Mouse (Mus musculus) left cerebral cortex, postnatal 10 days (tissue): ENCODE data around the gene Bax. TPM values are rescaled to one million over a fixed set of nuclear protein-coding genes. Genes with fewer than 3 reads are reported as not detected.
A peak's percentile ranks its signal among the peaks of the same experiment; 100 is the strongest.
"Not testable (repeated sequence)": the region's sequence is repeated elsewhere in the genome, so short reads cannot be mapped to it uniquely, and the experiment has no call there.

Experiments
- DNase-seq, 2 experiments: peaks; one replicate each; pipeline ENCODE4 v3.0.0; 2021 to 2022; ENCODE audit warnings: low spot score in 2 of 2, mixed read lengths in 1 of 2; ENCODE audit errors: extremely low spot score in 1 of 2
- intact Hi-C: fragments of 180-260 bp; cut with DNase I; formaldehyde crosslinking; loops from one replicate; pipeline ENCODE4 v1.15.1; 2025
- total RNA-seq, 2 experiments: library from RNA; stranded (reverse); gene quantifications; 2 replicates each; pipeline ENCODE4 v1.2.3; 2021

The Bax gene
- total RNA-seq, 2 experiments from 2014 or later, result 86.0 to 93.8 TPM

GRCm38 (mm10) chr7:45460377-45460776, 6.3 kb downstream of the Bax start:
- no peak for DNase-seq
- intact Hi-C loops, result no loop called here

DNA sequence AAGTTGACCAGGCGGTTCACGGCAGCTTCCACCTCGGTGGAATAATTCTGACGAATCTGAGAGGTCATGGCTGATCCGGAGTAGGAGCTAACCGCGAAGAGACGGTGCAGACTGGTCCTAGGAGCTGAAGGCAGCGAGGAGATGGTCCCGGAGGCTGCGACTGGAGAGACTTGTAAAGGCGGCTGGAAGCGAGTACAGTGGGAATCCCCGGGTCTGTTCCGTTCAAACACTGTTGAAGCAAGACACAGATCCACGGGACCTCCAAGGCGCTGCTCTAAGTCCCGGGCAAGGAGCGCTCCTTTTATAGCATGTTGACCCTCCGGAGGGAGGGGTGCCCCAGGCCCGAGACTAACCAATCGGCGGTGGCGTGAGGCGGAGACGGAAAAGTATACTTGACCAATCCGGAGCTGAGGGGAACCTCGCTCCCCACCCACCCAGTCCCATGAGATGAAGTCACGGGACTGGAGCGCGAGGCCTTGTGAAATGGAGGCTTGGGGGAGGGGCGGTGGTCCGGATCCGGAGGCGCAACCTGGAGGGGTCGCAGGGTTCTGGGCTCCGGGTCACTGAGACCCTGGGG, 7.0 kb downstream of the Bax start, which contains the start of gene Ftl1:
TSS of gene Ftl1 (minus strand) at position 321 of the 577 bp plus-strand sequence.
- intact Hi-C loops, result not testable (repeated sequence)

GRCm38 (mm10) chr7:45458748-45459563, 7.7 kb downstream of the Bax start:
- intact Hi-C loops, result no loop called here
- DNase-seq, result peak; percentile 62 to 90

More for the DNA sequence above, 7.0 kb downstream of the Bax start, which contains the start of gene Ftl1:
- peak; percentile 98 to 99 for DNase-seq

- intact Hi-C loops, result no loop called here
- peak in 1 of 2 experiments; percentile 43 for DNase-seq
Observed at GRCm38 (mm10) chr7:45457204-45458060, 9.3 kb downstream of the Bax start.

GRCm38 (mm10) chr7:45456721-45457203, 9.9 kb downstream of the Bax start:
- DNase-seq, result no peak
- intact Hi-C loops, result no loop called here

DNA sequence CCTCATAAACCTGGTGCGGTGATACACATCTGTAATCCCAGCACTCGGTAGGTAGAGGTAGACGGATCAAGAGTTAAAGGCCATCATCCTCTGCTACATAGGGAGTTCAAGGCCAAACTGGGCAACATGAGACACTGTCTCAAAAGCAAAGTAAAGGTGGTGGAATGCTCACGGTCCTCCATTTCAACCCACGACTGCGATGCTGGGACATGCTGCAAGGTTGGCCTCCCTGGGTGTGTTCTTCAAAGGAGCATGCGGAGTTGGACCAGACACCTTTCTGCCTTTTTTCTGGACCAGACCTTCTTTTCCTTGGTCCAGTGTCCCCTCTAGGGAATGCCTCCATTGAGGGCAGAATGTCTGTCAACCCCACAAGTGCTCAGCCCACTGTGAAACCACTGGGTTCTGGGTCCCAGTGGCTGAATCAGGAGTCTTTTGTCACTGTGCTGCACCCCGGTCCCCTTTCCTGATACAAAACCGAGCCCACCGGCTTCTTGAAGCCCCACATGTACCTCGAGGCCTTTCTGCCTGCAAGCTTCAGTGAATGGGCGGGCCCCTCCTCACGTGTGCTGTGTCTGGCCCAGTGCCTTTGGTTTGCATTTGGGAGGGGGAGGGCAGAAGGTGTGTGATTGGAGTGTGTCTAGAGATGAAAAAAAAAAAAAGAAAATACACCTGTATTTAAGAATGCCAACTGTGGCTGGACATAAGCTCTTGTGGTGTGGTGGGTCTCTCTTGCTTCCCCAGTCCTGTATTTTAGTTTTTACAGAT, 10.6 kb downstream of the Bax start:
- intact Hi-C loops, result no loop called here
- no peak for DNase-seq

- intact Hi-C loops, result no loop called here
- DNase-seq, result no peak
Observed at GRCm38 (mm10) chr7:45454971-45455370, 11.7 kb downstream of the Bax start.

GRCm38 (mm10) chr7:45451344-45451982, 15.2 kb downstream of the Bax start:
- intact Hi-C loops, result no loop called here
- DNase-seq, result peak; percentile 79 to 87

- no peak for DNase-seq
- intact Hi-C loops, result no loop called here
Observed at GRCm38 (mm10) chr7:45449974-45450373, 16.7 kb downstream of the Bax start.

DNA sequence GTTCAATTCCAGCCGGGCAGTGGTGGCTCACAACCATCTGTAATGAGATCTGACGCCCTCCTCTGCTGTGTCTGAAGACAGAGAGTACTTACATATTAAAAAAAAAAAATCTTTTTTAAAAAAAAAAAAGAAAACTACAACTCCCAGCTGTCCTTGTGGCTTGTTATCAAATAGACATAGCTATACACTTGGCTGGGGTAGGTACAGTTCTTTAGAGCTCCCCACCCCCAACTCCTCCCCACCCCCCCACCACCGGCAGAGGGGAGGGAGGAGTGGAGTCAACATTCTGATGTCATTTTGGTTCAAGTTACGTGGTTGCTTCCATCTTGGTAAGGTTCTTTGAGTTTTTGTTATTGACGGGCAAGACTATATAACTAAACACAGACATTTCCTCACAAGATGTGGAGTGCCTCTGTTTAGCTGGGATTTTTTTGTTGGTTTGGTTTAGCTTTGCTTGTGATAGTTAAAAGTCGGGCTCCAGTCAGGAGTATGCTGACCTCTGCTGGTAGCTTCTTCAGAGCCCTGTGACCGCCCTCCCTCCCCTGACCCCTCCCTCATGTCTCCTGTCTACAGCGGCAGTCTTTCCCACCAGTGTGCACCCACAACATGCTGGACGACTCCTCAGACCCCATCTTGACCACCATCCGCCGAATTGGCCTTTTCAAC, 19.2 kb downstream of the Bax start:
- peak in 1 of 2 experiments; percentile 44 for DNase-seq
- intact Hi-C loops, result no loop called here

DNA sequence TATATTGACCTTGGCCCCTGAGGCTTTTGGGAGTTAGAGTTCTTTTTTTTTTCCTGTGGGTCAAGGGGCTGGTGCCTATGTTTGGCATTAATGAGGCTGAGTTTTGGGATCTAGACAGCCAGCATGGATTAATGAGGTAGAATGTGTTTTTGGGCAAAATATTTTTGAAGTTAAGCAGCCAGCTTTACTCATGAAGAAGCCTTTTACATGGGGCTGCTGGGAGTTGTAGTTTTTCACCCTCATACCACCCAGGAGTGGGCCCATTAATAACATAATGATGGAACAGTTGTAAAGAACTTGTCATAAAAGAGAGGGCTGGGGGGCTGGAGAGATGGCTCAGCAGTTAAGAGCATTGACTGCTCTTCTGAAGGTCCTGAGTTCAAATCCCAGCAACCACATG, 20.1 kb downstream of the Bax start:
- intact Hi-C loops, result no loop called here

DNA sequence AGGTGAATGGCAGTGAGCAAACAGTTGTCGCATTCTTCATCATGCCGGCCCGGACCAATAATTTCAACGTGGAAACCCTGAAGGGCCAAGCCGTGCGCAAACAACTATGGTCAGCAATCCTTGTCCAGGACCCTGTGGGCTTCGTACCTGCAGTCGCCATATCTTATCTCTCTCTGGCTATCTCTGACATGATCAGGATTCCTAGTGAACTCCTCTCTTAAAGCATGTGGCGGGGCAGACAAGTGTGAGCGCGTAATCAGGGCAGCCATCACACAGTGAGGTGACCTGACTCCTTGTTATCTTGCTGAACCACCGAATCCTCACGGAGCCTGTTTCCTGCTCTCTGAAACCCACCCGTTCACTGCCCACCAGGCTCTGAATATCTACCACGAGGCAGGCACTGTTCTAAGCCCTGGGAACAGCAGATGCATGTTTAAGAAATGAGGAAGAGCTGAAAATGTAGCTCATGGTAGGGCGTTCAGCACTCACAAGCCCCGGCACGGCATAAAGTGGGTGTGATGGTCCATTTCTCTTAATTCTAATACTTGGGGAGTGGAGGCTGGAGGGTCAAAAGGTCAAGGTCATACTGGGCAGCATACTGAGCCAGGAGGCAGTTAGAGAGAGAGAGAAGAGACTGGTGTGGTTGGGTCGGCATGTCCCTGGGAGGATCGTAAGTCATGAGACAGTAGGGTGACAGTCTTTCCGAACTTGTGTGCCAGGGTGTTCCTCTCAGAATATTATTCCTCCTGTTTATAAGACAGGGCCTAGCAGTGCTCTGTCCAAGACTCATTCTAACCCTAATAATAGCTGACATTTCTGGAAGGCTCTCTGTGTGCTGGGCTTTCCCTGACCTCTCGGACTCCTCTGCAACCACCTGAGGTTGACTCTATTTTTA, 22.9 kb downstream of the Bax start:
- no peak for DNase-seq
- intact Hi-C loops, result no loop called here

More for the DNA sequence above, 20.1 kb downstream of the Bax start:
- no peak for DNase-seq

GRCm38 (mm10) chr7:45437521-45438276, 29.0 kb downstream of the Bax start, which contains the start of gene Ruvbl2:
Gene Ruvbl2 (minus strand): TSS chr7:45438096.
- DNase-seq, result no peak
- intact Hi-C loops, result no loop called here

DNA sequence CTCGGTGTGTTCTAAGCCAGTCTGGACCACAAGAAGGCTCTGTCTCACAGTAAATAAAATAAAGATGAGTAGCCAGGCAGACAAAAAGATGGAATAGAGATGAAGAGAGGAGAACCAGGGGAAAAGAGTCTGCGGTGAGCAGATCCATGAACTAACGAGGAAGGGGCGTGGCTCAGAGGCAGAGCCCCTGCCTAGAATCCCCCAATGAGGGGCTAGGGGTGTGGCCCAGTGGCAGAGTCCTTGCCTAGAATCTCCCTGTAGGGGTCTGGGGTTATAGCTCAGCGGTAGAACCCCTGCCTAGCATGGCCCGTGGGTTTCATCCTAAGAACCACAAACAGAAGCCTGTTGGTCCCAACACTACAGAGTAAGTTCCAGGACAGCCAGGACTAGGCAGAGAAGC, 29.7 kb downstream of the Bax start:
- intact Hi-C loops, result no loop called here
- DNase-seq, result no peak

DNA sequence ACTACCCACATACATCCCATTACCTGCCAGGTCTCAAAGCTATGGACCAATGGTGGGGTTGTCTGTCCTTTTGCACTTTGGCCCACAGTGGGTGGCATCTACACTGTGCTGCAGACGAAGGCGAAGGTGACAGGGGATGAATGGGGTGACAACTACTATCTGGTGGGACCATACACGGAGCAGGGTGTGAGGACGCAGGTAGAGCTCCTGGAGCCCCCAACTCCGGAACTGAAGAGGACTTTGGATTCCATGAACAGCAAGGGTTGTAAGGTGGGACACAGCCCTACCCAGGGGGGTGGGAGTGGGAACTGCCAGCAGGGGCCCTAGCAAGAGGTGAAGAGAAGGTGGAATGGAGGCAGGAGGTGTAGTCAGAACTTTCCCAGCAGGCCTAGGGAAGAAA, 30.3 kb downstream of the Bax start:
- intact Hi-C loops, result no loop called here
- DNase-seq, result no peak

- no peak for DNase-seq
- intact Hi-C loops, result no loop called here
Observed at GRCm38 (mm10) chr7:45435038-45435437, 31.7 kb downstream of the Bax start.
